Mouse (Mus musculus): Measurements from ENCODE around the gene Eif2d. TPM values are rescaled to one million over a fixed set of nuclear protein-coding genes. Genes with fewer than 3 reads are reported as not detected.

The Eif2d gene
- polyA plus RNA-seq, 1 experiment = 33.3 TPM

DNA sequence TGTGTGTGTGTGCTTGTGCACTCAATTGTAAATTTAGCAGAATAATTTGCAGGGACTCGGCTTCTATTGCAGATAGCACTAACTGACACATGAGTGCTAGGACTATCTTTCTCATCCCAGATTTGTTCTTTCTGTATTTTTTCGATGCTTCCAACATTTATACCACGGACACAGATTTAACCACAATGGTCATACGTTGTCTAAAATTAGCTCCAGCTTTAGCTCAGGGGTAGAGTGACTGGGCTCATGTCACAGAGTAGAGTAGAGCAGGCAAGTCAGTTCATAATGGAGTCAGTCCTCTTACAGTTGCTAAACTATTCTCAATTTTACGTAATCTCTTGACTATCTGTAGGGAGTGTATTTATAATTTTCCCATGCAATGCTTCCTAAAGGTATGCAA lies 75.7 kb downstream of the Eif2d start:
- H3K36me3 ChIP-seq (ENCODE audit: control insufficient read depth, insufficient read depth) = no peaks in the 10 kb centered on the region
- TF ChIP-seq CTCF (IDR thresholded peaks at IDR 0.05; ENCODE audit: control insufficient read depth, insufficient read depth, insufficient read length) (no peak), CEBPB (IDR thresholded peaks at IDR 0.05; ENCODE audit: low read depth) (no peak), MYOD1 (IDR thresholded peaks at IDR 0.05; ENCODE audit: control insufficient read depth, insufficient read length, low read depth) (no peak), MAX (IDR thresholded peaks at IDR 0.05) (no peak), FOSL1 (IDR thresholded peaks at IDR 0.05; ENCODE audit: insufficient read depth, low read length, poor library complexity, severe bottlenecking) (no peak), MYOG (IDR thresholded peaks at IDR 0.05; ENCODE audit: control insufficient read depth, extremely low read depth, insufficient read length) (no peak), USF1 (IDR thresholded peaks at IDR 0.05; ENCODE audit: low read depth) (no peak)
- H3K79me3 ChIP-seq (ENCODE audit: low read depth) = no peaks in the 10 kb centered on the region
- no peaks in the 10 kb centered on the region for H3K27me3 ChIP-seq (ENCODE audit: control insufficient read depth, insufficient read depth, insufficient read length)
- H3K4me3 ChIP-seq (ENCODE audit: insufficient read depth, poor library complexity, severe bottlenecking) = no peak overlapping the region
- no peak overlapping the region for H3ac ChIP-seq (ENCODE audit: control insufficient read depth, insufficient read length, low read depth)
- H3K79me2 ChIP-seq (ENCODE audit: control insufficient read depth, insufficient read depth) = no peaks in the 10 kb centered on the region

DNA sequence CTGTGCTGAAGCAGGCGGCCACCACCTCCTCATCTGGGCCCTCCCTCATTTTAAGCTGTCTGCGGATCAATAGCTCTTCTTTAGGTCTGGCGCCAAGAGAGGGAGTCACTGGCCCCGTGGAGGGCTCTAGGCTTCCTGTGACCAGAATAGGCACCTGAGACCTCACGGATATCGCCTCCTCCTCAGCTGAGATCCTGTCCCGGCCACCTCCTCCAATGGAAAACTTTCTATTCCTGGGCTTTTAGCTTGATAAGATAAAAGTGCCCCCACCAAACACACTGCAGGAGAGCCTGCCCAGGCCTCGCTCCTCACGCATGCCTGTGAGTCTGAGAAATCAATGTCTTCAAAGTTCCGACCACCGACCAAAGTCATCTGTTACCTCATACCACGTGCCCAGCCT lies 80.5 kb downstream of the Eif2d start:
- Histone ChIP-seq H3K79me2 (ENCODE audit: control insufficient read depth, insufficient read depth) (peaks cover 4% of the 10 kb centered on the region), H3K4me3 (ENCODE audit: insufficient read depth, poor library complexity, severe bottlenecking) (no peak overlapping the region), H3K27me3 (ENCODE audit: control insufficient read depth, insufficient read depth, insufficient read length) (no peaks in the 10 kb centered on the region), H3ac (ENCODE audit: control insufficient read depth, insufficient read length, low read depth) (no peak overlapping the region), H3K79me3 (ENCODE audit: low read depth) (peaks cover 2% of the 10 kb centered on the region), H3K36me3 (ENCODE audit: control insufficient read depth, insufficient read depth) (no peaks in the 10 kb centered on the region)
- TF ChIP-seq MAX (IDR thresholded peaks at IDR 0.05) = no peak
- no peak for TF ChIP-seq MYOD1 (IDR thresholded peaks at IDR 0.05; ENCODE audit: control insufficient read depth, insufficient read length, low read depth)
- TF ChIP-seq CTCF (IDR thresholded peaks at IDR 0.05; ENCODE audit: control insufficient read depth, insufficient read depth, insufficient read length) = no peak
- TF ChIP-seq MYOG (IDR thresholded peaks at IDR 0.05; ENCODE audit: control insufficient read depth, extremely low read depth, insufficient read length) = no peak
- TF ChIP-seq USF1 (IDR thresholded peaks at IDR 0.05; ENCODE audit: low read depth) = no peak
- TF ChIP-seq CEBPB (IDR thresholded peaks at IDR 0.05; ENCODE audit: low read depth) = no peak
- no peak for TF ChIP-seq FOSL1 (IDR thresholded peaks at IDR 0.05; ENCODE audit: insufficient read depth, low read length, poor library complexity, severe bottlenecking)

DNA sequence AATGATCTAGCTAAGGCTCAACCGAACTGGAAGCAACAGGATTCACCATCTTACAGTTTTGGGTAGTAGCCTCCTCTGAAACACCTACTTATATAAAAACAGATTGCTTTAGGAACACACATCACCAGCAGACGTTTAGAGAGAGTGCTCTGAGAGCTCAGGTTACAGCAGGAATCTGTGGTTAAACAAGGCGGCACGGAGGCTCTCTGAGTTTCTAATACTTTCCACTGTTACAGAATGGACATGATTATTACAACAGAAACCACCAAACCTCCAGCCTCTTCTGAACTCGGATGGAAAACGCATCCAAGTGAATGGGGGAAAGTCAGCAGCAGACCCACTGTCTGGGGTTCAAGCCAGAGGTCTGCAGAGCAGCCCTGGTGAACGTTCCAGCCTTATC lies 83.1 kb downstream of the Eif2d start:
- Histone ChIP-seq H3K79me3 (ENCODE audit: low read depth) (peaks cover 5% of the 10 kb centered on the region), H3K79me2 (ENCODE audit: control insufficient read depth, insufficient read depth) (peaks cover 4% of the 10 kb centered on the region), H3K27me3 (ENCODE audit: control insufficient read depth, insufficient read depth, insufficient read length) (no peaks in the 10 kb centered on the region), H3K4me3 (ENCODE audit: insufficient read depth, poor library complexity, severe bottlenecking) (no peak overlapping the region), H3ac (ENCODE audit: control insufficient read depth, insufficient read length, low read depth) (no peak overlapping the region), H3K36me3 (ENCODE audit: control insufficient read depth, insufficient read depth) (no peaks in the 10 kb centered on the region)
- TF ChIP-seq FOSL1 (IDR thresholded peaks at IDR 0.05; ENCODE audit: insufficient read depth, low read length, poor library complexity, severe bottlenecking) = no peak
- no peak for TF ChIP-seq MYOD1 (IDR thresholded peaks at IDR 0.05; ENCODE audit: control insufficient read depth, insufficient read length, low read depth)
- TF ChIP-seq CEBPB (IDR thresholded peaks at IDR 0.05; ENCODE audit: low read depth) = peak; percentile 73
- no peak for TF ChIP-seq USF1 (IDR thresholded peaks at IDR 0.05; ENCODE audit: low read depth)
- no peak for TF ChIP-seq CTCF (IDR thresholded peaks at IDR 0.05; ENCODE audit: control insufficient read depth, insufficient read depth, insufficient read length)
- TF ChIP-seq MYOG (IDR thresholded peaks at IDR 0.05; ENCODE audit: control insufficient read depth, extremely low read depth, insufficient read length) = no peak

Other genes starting within 250 kb of the Eif2d start
- not detected for gene Il20, start 241.7 kb upstream of the Eif2d start, polyA plus RNA-seq (2012; fragmentation: generic; extraction: Trizol)
- gene Il19, start 213.1 kb upstream of the Eif2d start, polyA plus RNA-seq (2012; fragmentation: generic; extraction: Trizol) = 0.06 TPM
- gene Il10, start 133.3 kb upstream of the Eif2d start, polyA plus RNA-seq (2012; fragmentation: generic; extraction: Trizol) = not detected
- 87.0 TPM for gene Mapkapk2, start 55.4 kb upstream of the Eif2d start, polyA plus RNA-seq (2012; fragmentation: generic; extraction: Trizol)
- gene Dyrk3, start 14.8 kb upstream of the Eif2d start, polyA plus RNA-seq (2012; fragmentation: generic; extraction: Trizol) = 5.0 TPM
- gene Rassf5, start 92.1 kb downstream of the Eif2d start, polyA plus RNA-seq (2012; fragmentation: generic; extraction: Trizol) = 2.3 TPM
- 1.4 TPM for gene Ikbke, start 126.4 kb downstream of the Eif2d start, polyA plus RNA-seq (2012; fragmentation: generic; extraction: Trizol)

Data from C2C12 (cell line).